Mouse (Mus musculus) C2C12 (cell line): Measurements from ENCODE around the gene Mrpl39. TPM values are rescaled to one million over a fixed set of nuclear protein-coding genes. Genes with fewer than 3 reads are reported as not detected.

Experiments
- H3K27me3 ChIP-seq: one replicate; pipeline ENCODE4 v1.6.1; 2011; ENCODE audit not compliant: control insufficient read depth, insufficient read depth, insufficient read length
- H3K36me3 ChIP-seq: one replicate; pipeline ENCODE4 v1.6.1; 2011; ENCODE audit not compliant: control insufficient read depth, insufficient read depth
- H3K4me3 ChIP-seq: one replicate; pipeline ENCODE4 v1.5.1; 2011; ENCODE audit warnings: mild to moderate bottlenecking, control low read depth; ENCODE audit not compliant: poor library complexity, insufficient read depth, severe bottlenecking
- H3K79me2 ChIP-seq: one replicate; pipeline ENCODE4 v1.6.1; 2011; ENCODE audit not compliant: control insufficient read depth, insufficient read depth
- H3K79me3 ChIP-seq: one replicate; pipeline ENCODE4 v1.6.1; 2011; ENCODE audit warnings: low read depth, control low read depth
- H3ac ChIP-seq: one replicate; pipeline ENCODE3; 2011; ENCODE audit warnings: low read depth; ENCODE audit not compliant: control insufficient read depth, insufficient read length
- CEBPB ChIP-seq: IDR thresholded peaks from one replicate; pipeline ENCODE4 v1.6.1; 2011; ENCODE audit warnings: low read depth, mild to moderate bottlenecking, control low read depth, moderate library complexity
- CTCF ChIP-seq: IDR thresholded peaks from one replicate; pipeline ENCODE4 v1.5.1; 2011; ENCODE audit not compliant: control insufficient read depth, insufficient read depth, insufficient read length
- FOSL1 ChIP-seq: IDR thresholded peaks from one replicate; pipeline ENCODE4 v1.8.0; 2011; ENCODE audit warnings: mild to moderate bottlenecking, low read length; ENCODE audit not compliant: poor library complexity, insufficient read depth, severe bottlenecking
- MAX ChIP-seq: IDR thresholded peaks from one replicate; pipeline ENCODE4 v1.6.1; 2011; ENCODE audit warnings: mild to moderate bottlenecking, control low read depth
- MYOD1 ChIP-seq: IDR thresholded peaks from one replicate; pipeline ENCODE4 v1.6.1; 2011; ENCODE audit warnings: low read depth; ENCODE audit not compliant: control insufficient read depth, insufficient read length
- MYOG ChIP-seq: IDR thresholded peaks from one replicate; pipeline ENCODE4 v1.6.1; 2011; ENCODE audit not compliant: control insufficient read depth, insufficient read length; ENCODE audit errors: extremely low read depth
- USF1 ChIP-seq: IDR thresholded peaks from one replicate; pipeline ENCODE4 v1.6.1; 2011; ENCODE audit warnings: low read depth, mild to moderate bottlenecking, control low read depth, moderate library complexity
- polyA plus RNA-seq: library from polyadenylated mRNA; unstranded; fragments of >200 nt; fragmentation: generic; extraction: Trizol; gene quantifications from one replicate; pipeline ENCODE4 v1.2.1, GENCODE M21; 2012; ENCODE audit warnings: missing spikeins

Gene Mrpl39
- polyA plus RNA-seq, 1 experiment = 44.7 TPM

DNA sequence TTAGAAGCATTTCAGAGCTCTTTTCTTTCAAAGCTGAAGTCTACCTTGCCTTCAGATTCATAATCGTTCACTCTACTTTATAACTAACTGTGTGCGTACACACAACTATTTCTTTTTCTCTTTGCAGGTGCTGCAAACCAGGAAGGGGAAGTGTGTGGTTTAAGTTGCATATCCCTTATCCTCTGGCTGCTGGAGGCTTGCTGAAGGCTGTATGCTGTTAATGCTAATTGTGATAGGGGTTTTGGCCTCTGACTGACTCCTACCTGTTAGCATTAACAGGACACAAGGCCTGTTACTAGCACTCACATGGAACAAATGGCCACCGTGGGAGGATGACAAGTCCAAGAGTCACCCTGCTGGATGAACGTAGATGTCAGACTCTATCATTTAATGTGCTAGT, 21.6 kb downstream of the Mrpl39 start:
- H3K4me3 ChIP-seq = no peak overlapping the region
- no peaks in the 10 kb centered on the region for H3K27me3 ChIP-seq
- H3K79me2 ChIP-seq = peaks cover 26% of the 10 kb centered on the region
- H3ac ChIP-seq = no peak overlapping the region
- H3K79me3 ChIP-seq = peaks cover 11% of the 10 kb centered on the region
- TF ChIP-seq MAX = no peak
- peaks cover 22% of the 10 kb centered on the region for H3K36me3 ChIP-seq

DNA sequence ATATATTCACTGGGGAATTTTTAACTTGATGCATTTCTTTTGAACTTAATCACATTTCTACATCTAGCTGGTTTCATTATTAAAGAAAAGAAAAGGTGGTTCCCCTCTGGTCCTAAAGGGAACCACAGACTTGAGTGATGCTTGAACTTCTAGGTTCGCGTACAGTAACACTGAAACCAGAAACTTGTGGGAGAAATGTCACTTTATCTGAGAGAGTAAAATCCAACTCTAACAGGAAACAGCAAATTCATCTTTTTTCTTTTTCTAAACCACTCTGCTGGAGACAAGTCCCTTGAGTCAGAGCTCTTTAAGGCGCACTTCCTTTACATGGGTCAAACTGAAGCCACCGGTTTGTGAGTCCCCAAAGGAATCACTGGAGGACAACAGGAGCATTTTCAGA, 22.4 kb downstream of the Mrpl39 start:
- H3K4me3 ChIP-seq = no peak overlapping the region
- peaks cover 22% of the 10 kb centered on the region for H3K36me3 ChIP-seq
- TF ChIP-seq MAX (no peak), CEBPB (no peak), MYOD1 (no peak), USF1 (no peak), CTCF (no peak), MYOG (no peak), FOSL1 (no peak)

DNA sequence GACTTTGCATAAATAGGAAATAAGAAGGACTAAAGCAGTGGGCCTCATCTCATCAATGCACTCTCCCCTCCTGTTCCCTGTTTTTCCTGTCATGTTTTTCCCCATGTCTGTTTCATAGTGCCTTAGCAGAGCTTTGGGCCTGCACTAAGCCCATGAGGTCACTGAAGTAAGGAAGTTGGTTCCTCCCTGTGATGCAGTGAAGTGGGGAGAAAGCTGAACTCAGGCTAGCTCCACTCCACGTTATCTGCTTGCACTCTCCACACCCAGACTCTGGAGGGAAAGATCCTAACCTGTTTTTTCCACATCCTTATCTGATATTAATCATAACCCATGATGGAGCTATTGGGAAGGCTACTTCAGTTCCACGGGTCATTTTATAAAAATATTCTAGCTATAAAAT, 26.9 kb downstream of the Mrpl39 start:
- no peak for TF ChIP-seq MYOD1
- TF ChIP-seq CTCF = no peak
- TF ChIP-seq MYOG = no peak
- no peak for TF ChIP-seq USF1
- TF ChIP-seq MAX = no peak
- TF ChIP-seq FOSL1 = no peak
- TF ChIP-seq CEBPB = no peak
- Histone ChIP-seq H3K27me3 (no peaks in the 10 kb centered on the region), H3K79me2 (peaks cover 79% of the 10 kb centered on the region), H3K4me3 (no peak overlapping the region), H3K36me3 (peaks cover 6% of the 10 kb centered on the region), H3K79me3 (peaks cover 52% of the 10 kb centered on the region), H3ac (no peak overlapping the region)

More for the DNA sequence above, 22.4 kb downstream of the Mrpl39 start:
- Histone ChIP-seq H3ac (no peak overlapping the region), H3K79me3 (peaks cover 14% of the 10 kb centered on the region), H3K27me3 (no peaks in the 10 kb centered on the region), H3K79me2 (peaks cover 34% of the 10 kb centered on the region)

DNA sequence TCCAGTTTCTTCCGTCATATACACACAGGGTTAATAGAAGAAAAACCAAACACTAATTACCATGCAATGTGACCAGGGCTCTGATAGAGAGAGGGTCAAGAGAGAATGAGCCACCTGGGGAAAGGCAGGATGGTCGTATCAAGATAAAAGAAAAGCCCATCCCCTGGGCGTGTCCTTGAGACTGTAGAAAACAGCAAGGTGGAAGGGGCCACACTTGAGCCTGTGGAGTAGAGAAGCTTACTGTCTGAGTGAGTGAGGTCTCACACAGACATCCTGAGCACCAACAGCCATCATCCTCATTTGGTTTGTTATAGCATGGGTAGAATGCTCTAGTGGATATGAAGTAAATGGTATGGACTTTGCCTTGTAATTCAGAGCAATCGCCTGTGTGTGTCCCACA, 27.7 kb downstream of the Mrpl39 start:
- no peaks in the 10 kb centered on the region for H3K27me3 ChIP-seq
- peaks cover 51% of the 10 kb centered on the region for H3K79me3 ChIP-seq
- H3K4me3 ChIP-seq = no peak overlapping the region
- TF ChIP-seq FOSL1 (no peak), MYOD1 (no peak), CEBPB (no peak), MAX (no peak), USF1 (no peak), MYOG (no peak), CTCF (no peak)
- peaks cover 6% of the 10 kb centered on the region for H3K36me3 ChIP-seq
- H3K79me2 ChIP-seq = peaks cover 85% of the 10 kb centered on the region
- no peak overlapping the region for H3ac ChIP-seq

DNA sequence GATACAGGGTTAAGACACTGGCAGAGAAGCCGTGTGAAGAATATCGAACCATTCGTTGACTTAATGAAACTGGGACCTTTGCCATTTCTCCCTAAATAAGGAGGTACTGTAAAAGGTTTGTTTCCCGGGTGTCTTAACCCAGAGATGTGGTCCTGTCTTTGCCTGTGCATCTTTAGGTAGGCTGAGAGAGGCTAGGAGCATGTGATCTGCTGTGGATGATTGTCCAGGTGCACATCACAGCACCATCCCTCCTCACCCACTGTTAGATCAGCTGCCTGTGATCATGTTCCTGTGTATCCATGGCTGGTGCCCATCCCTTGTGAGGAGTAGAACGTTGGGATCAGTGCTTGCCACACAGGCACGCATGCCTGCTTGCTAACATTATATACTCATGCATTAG, 29.0 kb downstream of the Mrpl39 start:
- TF ChIP-seq MYOG (no peak), MYOD1 (no peak), USF1 (no peak), CTCF (no peak), CEBPB (no peak), MAX (no peak), FOSL1 (no peak)
- Histone ChIP-seq H3ac (no peak overlapping the region), H3K4me3 (no peak overlapping the region), H3K79me3 (peaks cover 51% of the 10 kb centered on the region), H3K79me2 (peaks cover 76% of the 10 kb centered on the region), H3K36me3 (peaks cover 6% of the 10 kb centered on the region), H3K27me3 (no peaks in the 10 kb centered on the region)

DNA sequence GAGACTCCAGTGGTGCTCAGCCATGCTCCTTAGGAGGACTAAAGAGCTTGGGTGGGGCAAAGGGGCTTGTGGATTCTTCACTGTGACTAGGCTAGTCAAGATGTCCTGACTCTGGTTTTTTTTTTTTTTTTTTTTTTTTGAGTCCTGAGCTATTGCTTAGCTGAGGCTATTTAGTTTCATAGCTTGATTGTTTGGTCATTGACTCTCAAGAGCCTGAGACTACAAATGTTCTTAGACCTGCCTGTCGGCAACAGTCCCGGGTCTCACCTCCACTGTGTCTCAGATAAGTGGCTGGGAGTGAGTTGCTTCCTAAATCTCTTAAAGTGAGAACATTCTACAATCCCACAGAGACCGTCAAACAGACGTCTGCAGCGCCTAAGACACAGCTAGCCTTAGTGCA, 30.0 kb downstream of the Mrpl39 start:
- no peak for TF ChIP-seq FOSL1
- TF ChIP-seq MYOG = no peak
- no peak for TF ChIP-seq MYOD1
- no peak for TF ChIP-seq CEBPB
- no peak for TF ChIP-seq USF1
- TF ChIP-seq CTCF = no peak
- TF ChIP-seq MAX = no peak
- Histone ChIP-seq H3K36me3 (peaks cover 6% of the 10 kb centered on the region), H3ac (no peak overlapping the region), H3K79me2 (peaks cover 75% of the 10 kb centered on the region), H3K27me3 (no peaks in the 10 kb centered on the region), H3K4me3 (no peak overlapping the region), H3K79me3 (peaks cover 47% of the 10 kb centered on the region)
